Mouse (Mus musculus) small intestine, adult 2 months (tissue): ENCODE results near the gene Atf7ip. TPM values are rescaled to one million over a fixed set of nuclear protein-coding genes. Genes with fewer than 3 reads are reported as not detected.

Source experiments
- H3K27ac ChIP-seq: fragments of 200-500 bp; 2 replicates; pipeline ENCODE4 v1.5.1; 2012; ENCODE audit warnings: low read depth, low read length, control low read depth, inconsistent platforms; ENCODE audit not compliant: insufficient read depth
- H3K27me3 ChIP-seq: fragments of 200-500 bp; 2 replicates; pipeline ENCODE4 v1.6.1; 2012; ENCODE audit warnings: mild to moderate bottlenecking, moderate library complexity, low read length, inconsistent platforms; ENCODE audit not compliant: control insufficient read depth, insufficient read depth
- H3K36me3 ChIP-seq: fragments of 200-500 bp; 2 replicates; pipeline ENCODE4 v1.6.1; 2012; ENCODE audit warnings: mild to moderate bottlenecking, low read length, control low read depth, inconsistent platforms; ENCODE audit not compliant: control insufficient read depth, insufficient read depth
- H3K4me1 ChIP-seq: fragments of 200-500 bp; 2 replicates; pipeline ENCODE4 v1.6.1; 2012; ENCODE audit warnings: low read length, inconsistent platforms, mixed read lengths; ENCODE audit not compliant: control insufficient read depth, insufficient read depth, insufficient read length
- H3K4me3 ChIP-seq: fragments of 200-500 bp; 2 replicates; pipeline ENCODE4 v1.5.1; 2012; ENCODE audit warnings: low read depth, mild to moderate bottlenecking, control low read depth, inconsistent platforms, low read length, moderate library complexity
- CTCF ChIP-seq: fragments of 200-500 bp; IDR thresholded peaks from 2 replicates; pipeline ENCODE4 v1.5.1; 2012; ENCODE audit warnings: low read depth, mild to moderate bottlenecking, control low read depth, inconsistent platforms, low read length, moderate library complexity, mixed read lengths; ENCODE audit not compliant: insufficient replicate concordance, insufficient read length; ENCODE audit errors: extremely low read depth
- POLR2A ChIP-seq: fragments of 200-500 bp; IDR thresholded peaks from 2 replicates; pipeline ENCODE4 v1.6.1; 2012; ENCODE audit warnings: low read depth, mild to moderate bottlenecking, control low read depth, inconsistent platforms, low read length, moderate library complexity
- WGBS: fragments of 180-500 bp; shearing (Covaris S2); methylation state at CpG from one replicate; pipeline ENCODE4 v1.1.7; 2018; 5-methylcytosine and 5-hydroxymethylcytosine counted together
- polyA plus RNA-seq: library from polyadenylated mRNA; depleted of rRNA; stranded (reverse); fragments of >200 nt; gene quantifications from 2 replicates; pipeline ENCODE4 v1.2.3, GENCODE M21; 2012; rRNA removed

The Atf7ip gene
- polyA plus RNA-seq, 1 experiment, result 19.0 TPM

GRCm38 (mm10) chr6:136658303-136658702, 152.3 kb downstream of the Atf7ip start:
- TF ChIP-seq POLR2A, result no peak
- no peak for TF ChIP-seq CTCF
- 52% methylated on average over 4 of the region's 4 CpGs for WGBS
- Histone ChIP-seq H3K4me3 (no peak overlapping the region), H3K36me3 (no peaks in the 10 kb centered on the region), H3K27me3 (no peaks in the 10 kb centered on the region), H3K4me1 (peaks cover 15% of the 10 kb centered on the region; the same call in 1 of the 2 replicates), H3K27ac (no peak overlapping the region)

DNA sequence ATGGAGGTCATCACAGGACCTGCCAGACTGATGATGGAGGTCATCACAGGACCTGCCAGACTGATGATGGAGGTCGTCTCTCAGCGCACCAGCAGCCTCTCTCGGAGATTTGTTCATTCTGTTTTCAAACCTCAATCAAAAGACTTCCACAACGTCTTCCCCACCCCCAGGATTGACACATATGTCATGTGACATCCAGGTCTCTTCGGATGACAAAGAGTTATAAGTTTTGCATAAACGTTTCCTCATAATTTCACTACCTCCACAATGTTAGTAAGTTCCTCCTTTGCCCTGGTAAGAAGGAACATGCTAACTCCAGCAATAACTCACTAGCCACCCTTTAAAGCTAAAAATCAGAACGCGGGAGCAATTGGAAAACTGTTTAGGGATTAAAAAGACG, 153.3 kb downstream of the Atf7ip start:
- Histone ChIP-seq H3K4me3 (no peak overlapping the region), H3K27me3 (no peaks in the 10 kb centered on the region), H3K27ac (no peak overlapping the region), H3K4me1 (peaks cover 15% of the 10 kb centered on the region; the same call in 1 of the 2 replicates), H3K36me3 (no peaks in the 10 kb centered on the region)
- WGBS, result 91% methylated on average over 9 of the region's 9 CpGs
- TF ChIP-seq CTCF, result no peak
- TF ChIP-seq POLR2A, result no peak

Other genes starting within 250 kb of the Atf7ip start
- gene Gm8994, start 178.6 kb upstream of the Atf7ip start, polyA plus RNA-seq, result not detected in 2 replicates
- gene E330021D16Rik, start 90.6 kb upstream of the Atf7ip start, polyA plus RNA-seq, result not detected in 2 replicates
- gene Plbd1, start 155.8 kb downstream of the Atf7ip start, polyA plus RNA-seq, result 23.6 and 84.9 TPM in 2 replicates